Mouse (Mus musculus) intestine, embryonic 16.5 days (tissue): ENCODE measurements around the gene 1700029I15Rik. TPM values are rescaled to one million over a fixed set of nuclear protein-coding genes. Genes with fewer than 3 reads are reported as not detected.

ENCODE experiments used
- ATAC-seq: fragments of 200-750 bp; cut with Nextera tagmentation; 2 replicates; pipeline ENCODE4 v1.8.0; 2017; ENCODE audit warnings: moderate TSS enrichment, moderate library complexity
- H3K27ac ChIP-seq: fragments of 300-500 bp; sonication (generic); 2 replicates; pipeline ENCODE4 v1.5.1; 2014; ENCODE audit warnings: mild to moderate bottlenecking, low read length
- H3K27me3 ChIP-seq: fragments of 300-500 bp; sonication (generic); replicated peaks from 2 replicates; pipeline ENCODE4 v1.6.1; 2014; ENCODE audit warnings: low read length, control low read depth, mixed read lengths; ENCODE audit not compliant: control insufficient read depth, insufficient read depth
- H3K36me3 ChIP-seq: fragments of 300-500 bp; sonication (generic); 2 replicates; pipeline ENCODE4 v1.6.1; 2014; ENCODE audit warnings: low read length, control low read depth; ENCODE audit not compliant: control insufficient read depth, insufficient read depth
- H3K4me1 ChIP-seq: fragments of 300-500 bp; sonication (generic); 2 replicates; pipeline ENCODE4 v1.6.1; 2014; ENCODE audit warnings: low read length, control low read depth, mixed read lengths; ENCODE audit not compliant: control insufficient read depth, insufficient read depth
- H3K4me2 ChIP-seq: fragments of 300-500 bp; sonication (generic); 2 replicates; pipeline ENCODE4 v1.6.1; 2014; ENCODE audit warnings: low read depth, low read length, control low read depth
- H3K4me3 ChIP-seq: fragments of 300-500 bp; sonication (generic); 2 replicates; pipeline ENCODE4 v1.5.1; 2014; ENCODE audit warnings: mild to moderate bottlenecking, low read length
- H3K9ac ChIP-seq: fragments of 300-500 bp; sonication (generic); 2 replicates; pipeline ENCODE4 v1.6.1; 2014; ENCODE audit warnings: low read depth, low read length
- H3K9me3 ChIP-seq: fragments of 300-500 bp; sonication (generic); 2 replicates; pipeline ENCODE4 v1.6.1; 2016; ENCODE audit warnings: low read length, control low read depth; ENCODE audit not compliant: control insufficient read depth
- WGBS: fragments of 180-500 bp; shearing (Covaris S2); extraction: QIAGEN DNeasy Blood & Tissue Kit; methylation state at CpG from one replicate; pipeline ENCODE4 v1.1.7; 2014; 5-methylcytosine and 5-hydroxymethylcytosine counted together
- polyA plus RNA-seq: library from polyadenylated mRNA; unstranded; fragments of >200 nt; fragmentation: Nextera tagmentation; extraction: Ambion mirVana; gene quantifications from 2 replicates; pipeline ENCODE4 v1.2.1, GENCODE M21; 2015

1700029I15Rik gene
- polyA plus RNA-seq, 1 experiment from 2014 or later = 5.0 TPM

- Histone ChIP-seq H3K9me3 (no peaks in the 10 kb centered on the region), H3K9ac (no peak overlapping the region), H3K4me2 (no peak overlapping the region), H3K4me3 (no peak overlapping the region), H3K27ac (no peak overlapping the region), H3K36me3 (peaks cover 12% of the 10 kb centered on the region; the same call in 1 of the 2 replicates), H3K27me3 (no peaks in the 10 kb centered on the region), H3K4me1 (0 out of 2 replicates have a peak, but pooled peaks cover 4% of the 10 kb centered on the region)
- peak; percentile 87 for ATAC-seq
- WGBS = 26% methylated on average over 12 of the region's 12 CpGs
Measured at GRCm38 (mm10) chr2:92360893-92361292, 21.4 kb upstream of the 1700029I15Rik start.

DNA sequence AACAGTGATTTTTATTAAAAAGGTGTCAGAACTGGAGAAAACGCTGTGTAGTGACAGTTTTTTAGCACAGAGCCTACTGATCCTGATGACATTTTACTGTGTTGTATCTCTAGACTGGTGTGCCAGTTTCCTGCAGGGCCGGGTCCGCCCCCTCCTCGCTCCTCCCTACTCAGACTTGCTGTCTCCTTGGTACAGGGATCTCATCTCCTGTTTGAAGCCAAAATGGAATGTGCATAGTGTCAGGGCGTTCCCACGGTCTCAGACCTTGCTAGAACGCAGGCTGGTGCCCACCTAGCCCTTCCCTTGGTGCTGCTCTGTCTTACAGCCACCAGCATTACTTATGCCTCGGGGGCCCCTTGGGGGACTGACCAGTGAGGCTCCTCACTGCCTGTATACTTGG, 20.5 kb upstream of the 1700029I15Rik start:
- 90% methylated on average over 8 of the region's 8 CpGs for WGBS
- Histone ChIP-seq H3K4me3 (no peak overlapping the region), H3K4me2 (no peak overlapping the region), H3K36me3 (peaks cover 16% of the 10 kb centered on the region; the same call in 1 of the 2 replicates), H3K9me3 (no peaks in the 10 kb centered on the region), H3K27ac (no peak overlapping the region), H3K4me1 (0 out of 2 replicates have a peak, but pooled peaks cover 4% of the 10 kb centered on the region), H3K27me3 (no peaks in the 10 kb centered on the region), H3K9ac (no peak overlapping the region)
- ATAC-seq = no peak

- H3K9me3 ChIP-seq = no peaks in the 10 kb centered on the region
- no peak for ATAC-seq
- H3K4me1 ChIP-seq = 0 out of 2 replicates have a peak, but pooled peaks cover 4% of the 10 kb centered on the region
- 94% methylated on average over 6 of the region's 6 CpGs for WGBS
- H3K36me3 ChIP-seq = peaks cover 17% of the 10 kb centered on the region; the same call in 1 of the 2 replicates
- H3K27ac ChIP-seq = no peak overlapping the region
- no peak overlapping the region for H3K9ac ChIP-seq
- no peak overlapping the region for H3K4me3 ChIP-seq
- no peaks in the 10 kb centered on the region for H3K27me3 ChIP-seq
- H3K4me2 ChIP-seq = no peak overlapping the region
Measured at GRCm38 (mm10) chr2:92362571-92363228, 19.6 kb upstream of the 1700029I15Rik start.

DNA sequence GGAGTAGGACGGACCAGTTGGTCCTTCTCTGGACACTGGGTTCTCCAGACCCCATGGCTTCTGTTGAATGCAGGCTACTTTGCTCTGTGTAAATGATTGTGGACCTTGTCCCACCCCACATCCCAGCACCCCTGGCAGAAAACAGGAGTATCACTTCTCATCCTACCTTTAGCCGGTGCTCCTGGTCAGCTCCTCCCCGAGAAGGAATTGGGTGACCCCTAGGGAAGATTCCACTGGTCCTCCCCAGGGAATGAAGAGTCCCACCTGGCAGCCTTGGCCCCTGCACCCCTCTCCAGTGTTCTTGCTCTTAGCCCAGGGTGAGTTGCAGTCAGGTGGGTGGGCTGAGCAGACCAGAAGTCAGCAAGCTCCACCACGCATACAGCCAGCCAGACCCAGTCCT, 18.3 kb upstream of the 1700029I15Rik start:
- no peak overlapping the region for H3K27ac ChIP-seq
- H3K36me3 ChIP-seq = peaks cover 13% of the 10 kb centered on the region; the same call in 1 of the 2 replicates
- no peaks in the 10 kb centered on the region for H3K27me3 ChIP-seq
- H3K9me3 ChIP-seq = no peaks in the 10 kb centered on the region
- H3K9ac ChIP-seq = no peak overlapping the region
- 91% methylated on average over 4 of the region's 4 CpGs for WGBS
- H3K4me1 ChIP-seq = 0 out of 2 replicates have a peak, but pooled peaks cover 4% of the 10 kb centered on the region
- no peak overlapping the region for H3K4me3 ChIP-seq
- no peak overlapping the region for H3K4me2 ChIP-seq
- no peak for ATAC-seq

DNA sequence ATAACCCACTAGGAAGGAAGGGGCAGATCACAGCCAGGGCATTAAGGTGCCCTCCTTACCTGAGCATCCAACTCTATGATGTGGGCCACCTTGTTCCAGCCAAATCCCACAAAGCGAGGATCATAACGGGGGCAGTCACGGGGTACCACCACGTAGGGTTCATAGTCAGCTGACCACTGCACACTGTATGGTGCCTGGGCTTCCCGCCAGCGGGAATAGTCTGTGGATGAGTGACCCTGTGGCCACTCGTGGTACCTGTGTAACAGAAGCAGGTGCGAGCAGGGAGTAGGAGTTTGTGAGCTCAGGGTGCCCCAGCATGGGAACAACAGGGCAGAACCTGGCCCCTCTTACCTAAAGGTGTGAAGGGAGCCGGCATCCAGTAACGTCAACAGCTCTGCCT, 16.8 kb upstream of the 1700029I15Rik start:
- Histone ChIP-seq H3K4me1 (peaks cover 4% of the 10 kb centered on the region), H3K27ac (no peak overlapping the region), H3K9me3 (no peaks in the 10 kb centered on the region), H3K9ac (no peak overlapping the region), H3K36me3 (0 out of 2 replicates have a peak, but pooled peaks cover 5% of the 10 kb centered on the region), H3K4me2 (no peak overlapping the region), H3K4me3 (no peak overlapping the region), H3K27me3 (peaks cover 5% of the 10 kb centered on the region; the same call in 1 of the 2 replicates)
- 87% methylated on average over 10 of the region's 10 CpGs for WGBS
- no peak for ATAC-seq

DNA sequence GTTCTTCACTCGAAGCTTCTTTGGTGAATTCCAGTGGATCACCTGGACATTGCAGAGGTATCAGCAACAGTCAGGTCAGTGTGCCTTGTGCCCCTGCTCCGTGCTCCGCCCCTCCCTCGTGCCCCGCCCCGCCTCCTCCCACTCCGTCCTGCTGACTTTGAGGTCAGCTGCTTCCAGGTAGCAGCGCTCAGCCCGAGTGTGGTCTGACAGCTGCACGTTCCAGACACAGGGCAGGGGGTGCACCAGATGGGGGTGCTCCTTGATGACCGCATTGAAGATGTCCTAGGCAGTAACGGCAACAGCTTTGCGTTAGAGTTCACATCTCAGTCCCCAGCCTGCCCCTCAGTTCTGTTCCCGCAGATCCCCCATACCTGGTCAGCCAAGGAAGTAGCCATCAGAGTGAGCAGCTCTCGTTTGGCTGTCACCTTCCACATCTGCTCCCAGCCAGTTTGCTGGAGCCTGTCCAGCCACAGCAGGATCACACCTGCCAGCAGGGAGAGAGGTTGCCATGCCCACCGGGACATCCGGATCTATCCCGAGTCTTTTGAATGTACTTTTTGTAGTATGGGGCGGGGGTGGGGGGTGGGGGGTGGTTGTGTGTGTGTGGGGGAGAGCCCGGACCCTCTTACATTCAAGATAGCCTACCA, 14.8 kb upstream of the 1700029I15Rik start:
- Histone ChIP-seq H3K4me1 (peaks cover 21% of the 10 kb centered on the region), H3K27ac (no peak overlapping the region), H3K9ac (no peak overlapping the region), H3K4me2 (no peak overlapping the region), H3K9me3 (no peaks in the 10 kb centered on the region), H3K36me3 (0 out of 2 replicates have a peak, but pooled peaks cover 5% of the 10 kb centered on the region), H3K4me3 (no peak overlapping the region), H3K27me3 (peaks cover 10% of the 10 kb centered on the region; the same call in 1 of the 2 replicates)
- no peak for ATAC-seq
- 34% methylated on average over 20 of the region's 20 CpGs for WGBS

DNA sequence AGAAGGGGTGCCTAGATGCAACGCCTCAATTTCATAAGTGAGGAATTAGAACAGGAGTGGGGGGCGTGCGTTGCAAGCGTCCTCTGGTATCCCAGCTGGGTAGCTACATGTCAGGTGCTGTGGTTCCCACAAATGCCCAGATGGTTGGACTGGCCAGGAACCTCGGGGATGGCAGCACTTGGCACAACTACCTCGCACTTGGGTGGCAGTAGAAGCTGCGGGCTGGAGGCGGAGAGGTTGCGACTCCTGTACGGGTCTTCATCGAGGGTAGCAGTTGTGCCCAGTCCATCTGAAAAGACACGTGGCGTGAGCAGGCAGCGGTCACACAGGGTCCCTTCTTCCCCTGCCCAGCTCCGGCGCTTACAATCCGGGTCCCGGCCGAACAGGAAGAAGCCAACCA, 12.0 kb upstream of the 1700029I15Rik start:
- H3K27ac ChIP-seq = peak overlapping the region; percentile 50; the same call in 1 of the 2 replicates

GRCm38 (mm10) chr2:92370821-92371805, 11.2 kb upstream of the 1700029I15Rik start:
- WGBS = 2% methylated on average over 45 of the region's 45 CpGs
- peaks cover 10% of the 10 kb centered on the region; the same call in 1 of the 2 replicates for H3K27me3 ChIP-seq
- H3K27ac ChIP-seq = peak overlapping the region; percentile 50

More for the DNA sequence above, 12.0 kb upstream of the 1700029I15Rik start:
- no peak for ATAC-seq
- 13% methylated on average over 19 of the region's 19 CpGs for WGBS
- Histone ChIP-seq H3K27me3 (peaks cover 10% of the 10 kb centered on the region; the same call in 1 of the 2 replicates), H3K4me3 (peak overlapping the region; percentile 60), H3K36me3 (0 out of 2 replicates have a peak, but pooled peaks cover 5% of the 10 kb centered on the region), H3K9me3 (no peaks in the 10 kb centered on the region), H3K4me2 (peak overlapping the region; percentile 88), H3K9ac (peak overlapping the region; percentile 77), H3K4me1 (peaks cover 36% of the 10 kb centered on the region)

More at GRCm38 (mm10) chr2:92370821-92371805, 11.2 kb upstream of the 1700029I15Rik start:
- ATAC-seq = peak; percentile 63
- no peaks in the 10 kb centered on the region for H3K9me3 ChIP-seq
- peak overlapping the region; percentile 77 for H3K9ac ChIP-seq
- H3K4me1 ChIP-seq = peaks cover 40% of the 10 kb centered on the region
- H3K4me3 ChIP-seq = peak overlapping the region; percentile 60
- peak overlapping the region; percentile 88 for H3K4me2 ChIP-seq
- H3K36me3 ChIP-seq = 0 out of 2 replicates have a peak, but pooled peaks cover 5% of the 10 kb centered on the region
